Mouse (Mus musculus): ENCODE data around the gene Zfp335. TPM values are rescaled to one million over a fixed set of nuclear protein-coding genes. Genes with fewer than 3 reads are reported as not detected.

The Zfp335 gene
- total and polyA plus RNA-seq, 2 experiments from 2014 or later: 9.0 to 28.3 TPM

DNA sequence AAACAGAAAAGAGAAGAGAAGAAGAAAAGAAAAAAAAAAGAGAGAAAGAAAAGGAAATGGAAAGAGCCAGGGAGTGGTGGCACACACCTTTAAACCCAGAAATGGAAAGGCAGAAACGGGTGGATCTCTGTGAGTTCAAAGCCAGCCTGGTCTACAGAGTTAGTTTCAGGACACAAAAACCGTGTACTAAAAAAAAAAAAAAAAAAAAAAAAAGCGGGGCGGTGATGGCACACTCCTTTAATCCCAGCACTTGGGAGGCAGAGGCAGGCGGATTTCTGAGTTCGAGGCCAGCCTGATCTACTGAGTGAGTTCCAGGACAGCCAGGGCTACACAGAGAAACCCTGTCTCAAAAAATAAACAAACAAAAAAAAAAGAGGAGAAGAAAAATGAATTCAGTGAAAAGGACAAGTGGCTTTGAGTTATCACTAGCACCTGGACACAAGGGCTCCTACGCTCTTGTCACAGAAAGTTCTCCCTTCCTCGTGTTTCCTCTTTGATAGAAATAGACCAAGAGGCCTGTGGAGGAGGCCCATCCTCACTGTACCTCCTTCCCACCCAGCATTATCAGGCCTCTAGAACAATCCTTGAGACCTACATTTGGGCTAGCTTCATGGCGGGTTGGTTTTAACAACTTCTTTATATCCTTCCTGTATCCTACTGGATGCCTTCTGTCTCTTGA is 1.3 kb upstream of the Zfp335 start:
- WGBS: 93% methylated on average over 9 of the region's 9 CpGs
- Histone ChIP-seq H3K27ac (peak overlapping the region; percentile 100; the same call in 1 of the 2 replicates), H3K27me3 (ENCODE audit: insufficient read depth, low read length) (no peaks in the 10 kb centered on the region), H3K4me1 (ENCODE audit: insufficient read depth, low read length) (peaks cover 15% of the 10 kb centered on the region), H3K4me3 (ENCODE audit: low read length) (no peak overlapping the region), H3K9me3 (ENCODE audit: low read length) (no peaks in the 10 kb centered on the region), H3K9ac (replicated peaks; ENCODE audit: low read length) (no peak overlapping the region), H3K4me2 (ENCODE audit: low read depth, low read length) (no peak overlapping the region), H3K36me3 (ENCODE audit: insufficient read depth, low read length) (peaks cover 11% of the 10 kb centered on the region; the same call in 1 of the 2 replicates)
- TF ChIP-seq CTCF (IDR thresholded peaks at IDR 0.05; ENCODE audit: low read depth): no peak
- ATAC-seq (no peak), DNase-seq (ENCODE audit: low spot score) (no peak)

DNA sequence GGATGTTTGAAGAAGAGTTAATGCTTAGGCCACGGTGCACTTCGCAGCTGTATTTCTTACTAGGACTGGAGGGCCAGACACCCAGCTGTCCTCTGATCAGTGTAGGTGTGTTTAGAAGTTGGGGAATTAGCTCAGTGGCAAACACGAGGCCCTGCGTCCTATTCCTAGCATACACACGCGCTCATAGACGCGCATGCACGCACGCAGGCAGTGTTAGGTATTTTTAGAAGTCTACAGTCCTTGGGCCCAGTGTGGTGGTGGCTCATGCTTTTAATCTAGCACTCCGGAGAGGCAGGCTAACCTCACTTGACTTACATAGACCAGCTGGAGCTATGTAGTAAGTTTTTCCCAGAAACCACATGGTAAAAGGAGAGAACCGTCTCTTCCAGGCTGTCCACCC is 594 bp upstream of the Zfp335 start:
- H3K4me3 ChIP-seq (ENCODE audit: low read length): peak overlapping the region; percentile 63
- ATAC-seq (peak; percentile 16), DNase-seq (ENCODE audit: low spot score) (peak; percentile 43)
- peak overlapping the region; percentile 74 for H3K4me2 ChIP-seq (ENCODE audit: low read depth, low read length)
- peak overlapping the region; percentile 100 for H3K27ac ChIP-seq
- no peaks in the 10 kb centered on the region for H3K27me3 ChIP-seq (ENCODE audit: insufficient read depth, low read length)
- WGBS: 16% methylated on average over 12 of the region's 12 CpGs
- H3K9me3 ChIP-seq (ENCODE audit: low read length): no peaks in the 10 kb centered on the region
- H3K4me1 ChIP-seq (ENCODE audit: insufficient read depth, low read length): peaks cover 15% of the 10 kb centered on the region
- peaks cover 18% of the 10 kb centered on the region; the same call in 1 of the 2 replicates for H3K36me3 ChIP-seq (ENCODE audit: insufficient read depth, low read length)
- no peak for TF ChIP-seq CTCF (IDR thresholded peaks at IDR 0.05; ENCODE audit: low read depth)
- peak overlapping the region; percentile 84 for H3K9ac ChIP-seq (replicated peaks; ENCODE audit: low read length)

DNA sequence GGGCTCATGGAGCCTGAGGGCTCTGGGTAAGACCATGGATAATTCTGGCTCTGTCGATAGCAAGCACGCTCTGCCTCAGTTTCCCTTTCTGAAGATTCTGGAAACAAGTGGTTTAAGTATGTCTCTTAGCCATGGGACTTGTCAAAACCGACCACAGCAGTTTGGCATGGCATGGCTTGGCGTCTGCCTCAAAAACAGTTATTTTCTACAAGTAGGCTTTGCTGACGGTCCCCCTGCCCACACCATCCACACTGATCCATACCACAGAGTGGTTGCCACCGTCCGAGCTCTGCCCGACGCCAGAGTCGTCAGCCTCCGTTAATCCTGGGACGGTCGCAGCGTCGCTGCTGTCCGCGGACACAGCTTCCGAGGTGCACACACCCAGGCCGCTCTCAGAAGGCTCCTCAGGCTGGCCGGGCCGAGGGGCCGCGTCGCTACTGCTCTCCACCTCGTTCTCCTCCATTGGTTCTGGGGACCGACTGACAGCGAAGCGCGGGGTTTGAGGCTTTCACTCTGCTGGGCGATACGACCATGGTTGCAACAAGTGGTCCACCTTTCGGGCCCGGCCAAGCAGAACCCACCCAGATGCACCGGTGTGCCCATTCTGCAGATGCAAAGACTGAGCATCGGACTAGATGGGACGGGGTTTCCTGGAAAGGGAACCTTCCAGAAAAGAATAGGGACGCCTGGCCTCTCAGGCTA is 1.0 kb downstream of the Zfp335 start:
- peaks cover 15% of the 10 kb centered on the region for H3K4me1 ChIP-seq (ENCODE audit: insufficient read depth, low read length)
- 5% methylated on average over 37 of the region's 37 CpGs for WGBS
- TF ChIP-seq CTCF (IDR thresholded peaks at IDR 0.05; ENCODE audit: low read depth): no peak
- ATAC-seq (peak; percentile 3; the same call in 1 of the 2 replicates), DNase-seq (ENCODE audit: low spot score) (peak; percentile 33)
- peak overlapping the region; percentile 84 for H3K9ac ChIP-seq (replicated peaks; ENCODE audit: low read length)
- H3K9me3 ChIP-seq (ENCODE audit: low read length): no peaks in the 10 kb centered on the region
- H3K27ac ChIP-seq: peak overlapping the region; percentile 100
- H3K4me2 ChIP-seq (ENCODE audit: low read depth, low read length): peak overlapping the region; percentile 74
- peaks cover 28% of the 10 kb centered on the region; the same call in 1 of the 2 replicates for H3K36me3 ChIP-seq (ENCODE audit: insufficient read depth, low read length)
- H3K27me3 ChIP-seq (ENCODE audit: insufficient read depth, low read length): no peaks in the 10 kb centered on the region
- peak overlapping the region; percentile 63 for H3K4me3 ChIP-seq (ENCODE audit: low read length)

DNA sequence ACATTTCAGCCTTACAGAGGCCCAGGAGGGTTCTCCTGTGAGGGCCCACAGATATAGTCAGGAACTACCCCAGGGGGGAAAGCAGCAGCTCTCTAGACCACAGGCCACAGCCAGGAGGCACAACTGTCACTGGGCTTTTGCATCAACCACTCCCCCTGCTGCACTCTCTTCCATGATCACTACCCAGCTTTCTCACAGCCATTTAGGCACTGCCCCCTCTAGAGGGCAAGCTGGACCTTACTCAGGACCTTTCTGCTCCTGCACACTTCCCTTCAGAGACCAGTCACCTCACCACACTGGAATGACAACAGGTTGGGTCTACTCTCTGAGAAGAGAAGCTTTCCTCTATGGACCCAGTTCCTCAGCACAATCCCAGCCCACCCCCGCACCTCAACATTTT is 2.0 kb downstream of the Zfp335 start:
- WGBS: 81% methylated on average over 1 of the region's 1 CpGs
- Histone ChIP-seq H3K9me3 (ENCODE audit: low read length) (no peaks in the 10 kb centered on the region), H3K36me3 (ENCODE audit: insufficient read depth, low read length) (peaks cover 38% of the 10 kb centered on the region), H3K4me1 (ENCODE audit: insufficient read depth, low read length) (peaks cover 15% of the 10 kb centered on the region), H3K4me2 (ENCODE audit: low read depth, low read length) (peak overlapping the region; percentile 74), H3K9ac (replicated peaks; ENCODE audit: low read length) (no peak overlapping the region), H3K4me3 (ENCODE audit: low read length) (peak overlapping the region; percentile 63; the same call in 1 of the 2 replicates), H3K27ac (no peak overlapping the region), H3K27me3 (ENCODE audit: insufficient read depth, low read length) (no peaks in the 10 kb centered on the region)
- ATAC-seq: no peak
- TF ChIP-seq CTCF (IDR thresholded peaks at IDR 0.05; ENCODE audit: low read depth): peak; percentile 63
- DNase-seq (ENCODE audit: low spot score): peak; percentile 50

DNA sequence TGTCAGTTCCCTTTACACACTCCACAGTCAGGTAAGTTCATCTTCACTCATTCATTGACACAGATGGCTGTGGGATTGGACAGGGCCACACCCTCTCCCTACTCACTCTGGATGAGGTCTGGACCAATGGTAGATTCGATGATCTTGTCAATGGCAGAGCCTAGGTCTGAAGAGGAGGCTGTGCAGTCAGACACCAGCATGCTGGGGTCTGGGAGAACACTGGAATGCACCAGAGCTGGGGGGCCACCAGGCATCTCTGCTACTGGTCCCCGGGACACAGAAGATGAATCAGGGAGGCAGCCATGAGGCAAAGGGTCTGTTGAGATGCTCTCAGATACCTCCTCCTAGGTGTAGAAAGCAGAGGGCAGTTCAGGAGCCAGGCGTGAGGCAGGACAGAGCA is 2.5 kb downstream of the Zfp335 start:
- peaks cover 42% of the 10 kb centered on the region for H3K36me3 ChIP-seq (ENCODE audit: insufficient read depth, low read length)
- no peak overlapping the region for H3K9ac ChIP-seq (replicated peaks; ENCODE audit: low read length)
- H3K27ac ChIP-seq: no peak overlapping the region
- 98% methylated on average over 3 of the region's 3 CpGs for WGBS
- DNase-seq (ENCODE audit: low spot score) (no peak), ATAC-seq (no peak)
- peaks cover 15% of the 10 kb centered on the region for H3K4me1 ChIP-seq (ENCODE audit: insufficient read depth, low read length)
- no peak overlapping the region; the same call in 1 of the 2 replicates for H3K4me3 ChIP-seq (ENCODE audit: low read length)
- no peaks in the 10 kb centered on the region for H3K27me3 ChIP-seq (ENCODE audit: insufficient read depth, low read length)
- no peaks in the 10 kb centered on the region for H3K9me3 ChIP-seq (ENCODE audit: low read length)
- TF ChIP-seq CTCF (IDR thresholded peaks at IDR 0.05; ENCODE audit: low read depth): no peak
- H3K4me2 ChIP-seq (ENCODE audit: low read depth, low read length): peak overlapping the region; percentile 74; the same call in 1 of the 2 replicates

DNA sequence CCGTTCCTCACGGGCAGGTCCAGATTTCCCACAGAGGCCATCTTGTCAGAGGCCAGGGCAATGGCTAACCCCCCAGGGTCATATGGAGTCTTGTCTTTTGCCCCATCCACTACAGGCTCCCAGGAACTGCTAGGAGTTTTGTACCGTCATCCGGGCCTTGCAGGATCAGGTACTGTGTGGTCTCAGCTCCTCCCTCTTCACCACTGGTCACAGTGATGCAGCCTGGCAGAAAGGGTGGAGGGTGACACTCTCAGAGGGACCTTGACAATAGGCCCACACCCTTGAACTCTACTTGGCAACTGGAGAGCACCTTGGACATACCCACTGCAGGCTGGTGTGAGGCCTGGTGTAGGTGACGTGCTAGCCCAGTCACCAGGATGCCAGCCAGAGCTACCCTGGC is 3.5 kb downstream of the Zfp335 start:
- H3K27ac ChIP-seq: no peak overlapping the region
- WGBS: 94% methylated on average over 5 of the region's 5 CpGs

More for the DNA sequence above, 3.5 kb downstream of the Zfp335 start:
- Histone ChIP-seq H3K36me3 (ENCODE audit: insufficient read depth, low read length) (peaks cover 45% of the 10 kb centered on the region), H3K4me2 (ENCODE audit: low read depth, low read length) (no peak overlapping the region), H3K4me3 (ENCODE audit: low read length) (no peak overlapping the region), H3K9ac (replicated peaks; ENCODE audit: low read length) (no peak overlapping the region), H3K4me1 (ENCODE audit: insufficient read depth, low read length) (peaks cover 15% of the 10 kb centered on the region), H3K9me3 (ENCODE audit: low read length) (no peaks in the 10 kb centered on the region), H3K27me3 (ENCODE audit: insufficient read depth, low read length) (no peaks in the 10 kb centered on the region)
- ATAC-seq: no peak
- no peak for TF ChIP-seq CTCF (IDR thresholded peaks at IDR 0.05; ENCODE audit: low read depth)
- DNase-seq (ENCODE audit: low spot score): no peak
